Mouse (Mus musculus) adrenal gland, postnatal 4 days (tissue): Measurements from ENCODE around the gene Ramp1. TPM values are rescaled to one million over a fixed set of nuclear protein-coding genes. Genes with fewer than 3 reads are reported as not detected.

Source experiments
- DNase-seq, 2 experiments: peaks; one replicate each; pipeline ENCODE4 v3.0.0; 2021 to 2022; ENCODE audit warnings: low spot score in 2 of 2, mixed read lengths in 2 of 2
- total RNA-seq, 2 experiments: library from RNA; stranded (reverse); gene quantifications; 2 replicates each; pipeline ENCODE4 v1.2.3; 2021

Gene Ramp1
- total RNA-seq, 2 experiments from 2014 or later: 10.0 to 12.2 TPM

- DNase-seq: no peak
Measured at GRCm38 (mm10) chr1:91193680-91194079, 14.1 kb downstream of the Ramp1 start.

GRCm38 (mm10) chr1:91199793-91200192 is 20.2 kb downstream of the Ramp1 start:
- DNase-seq: no peak

DNA sequence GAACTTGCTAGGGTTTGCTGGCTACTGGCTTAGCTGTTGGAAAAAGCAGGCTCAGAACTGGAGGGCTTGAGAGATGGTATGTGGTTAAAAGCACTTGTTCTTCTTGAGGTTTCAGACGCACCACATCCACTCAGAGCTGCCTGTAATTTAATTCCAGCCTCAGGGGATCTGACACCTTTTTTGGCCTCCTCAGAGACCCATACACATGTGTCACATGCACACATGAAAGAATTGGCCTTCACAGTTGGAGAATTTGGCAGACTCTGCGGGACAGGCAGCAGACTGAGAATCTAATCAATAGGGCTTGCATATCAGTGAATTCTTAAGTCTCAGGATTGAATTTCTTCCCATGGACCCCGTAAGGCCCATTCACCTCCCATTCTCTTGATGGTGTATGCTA is 21.5 kb downstream of the Ramp1 start:
- no peak for DNase-seq

GRCm38 (mm10) chr1:91204221-91204765 is 24.7 kb downstream of the Ramp1 start:
- no peak for DNase-seq

GRCm38 (mm10) chr1:91205651-91206050 is 26.0 kb downstream of the Ramp1 start:
- no peak for DNase-seq

GRCm38 (mm10) chr1:91206336-91206735 is 26.7 kb downstream of the Ramp1 start:
- no peak for DNase-seq

GRCm38 (mm10) chr1:91206873-91207272 is 27.3 kb downstream of the Ramp1 start:
- DNase-seq: no peak

GRCm38 (mm10) chr1:91207334-91208074 is 27.9 kb downstream of the Ramp1 start:
- no peak for DNase-seq

DNA sequence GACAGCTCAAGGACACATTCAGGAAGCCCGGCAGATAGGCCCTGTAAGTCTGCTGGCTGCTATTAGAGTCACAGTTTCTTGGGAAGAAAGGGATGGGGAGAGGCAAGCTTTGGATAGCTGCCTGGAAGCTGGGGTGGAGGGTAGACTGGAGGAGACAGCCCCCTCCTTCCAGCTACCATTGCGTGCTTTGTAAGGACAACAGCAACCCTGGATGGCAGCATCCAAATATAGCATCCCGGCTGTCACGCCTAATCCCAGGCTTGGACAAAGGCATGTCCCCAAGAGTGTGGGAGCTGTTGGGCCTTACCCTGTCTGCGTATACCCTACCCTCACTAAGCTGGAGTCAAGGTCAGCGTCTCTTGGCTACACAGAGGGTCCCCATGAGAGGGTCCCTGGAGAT is 29.7 kb downstream of the Ramp1 start:
- no peak for DNase-seq

- DNase-seq: peak in 1 of 2 experiments; percentile 19
Measured at GRCm38 (mm10) chr1:91209785-91210184, 30.2 kb downstream of the Ramp1 start.

- no peak for DNase-seq
Measured at GRCm38 (mm10) chr1:91211099-91211498, 31.5 kb downstream of the Ramp1 start.

DNA sequence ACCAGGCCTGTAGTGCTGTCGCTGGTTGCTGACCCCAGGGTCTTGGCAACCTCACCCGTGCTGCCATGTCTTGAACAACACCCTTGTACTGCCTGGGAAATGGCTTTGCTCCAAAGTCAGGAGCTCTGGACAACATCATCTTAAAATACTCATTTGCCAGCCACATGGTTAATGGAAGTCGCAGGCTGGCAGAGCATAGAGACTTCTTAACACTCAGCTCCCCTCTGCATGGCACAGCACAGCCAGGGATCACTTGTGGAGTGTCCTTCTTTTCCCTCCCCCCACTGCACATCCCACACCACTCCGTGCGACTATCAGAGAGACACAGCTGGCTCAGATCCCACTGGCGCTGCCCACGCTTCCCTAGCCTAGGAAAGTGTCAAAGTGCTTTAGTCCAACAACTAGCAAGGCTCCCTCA is 32.0 kb downstream of the Ramp1 start:
- DNase-seq: no peak

- DNase-seq: no peak
Measured at GRCm38 (mm10) chr1:91215264-91215663, 35.6 kb downstream of the Ramp1 start.

- DNase-seq: no peak
Measured at GRCm38 (mm10) chr1:91215981-91216380, 36.4 kb downstream of the Ramp1 start.

- no peak for DNase-seq
Measured at GRCm38 (mm10) chr1:91216504-91217267, 37.1 kb downstream of the Ramp1 start.

GRCm38 (mm10) chr1:91219641-91220321 is 40.2 kb downstream of the Ramp1 start:
- no peak for DNase-seq

- DNase-seq: no peak
Measured at GRCm38 (mm10) chr1:91220322-91220672, 40.7 kb downstream of the Ramp1 start.

DNA sequence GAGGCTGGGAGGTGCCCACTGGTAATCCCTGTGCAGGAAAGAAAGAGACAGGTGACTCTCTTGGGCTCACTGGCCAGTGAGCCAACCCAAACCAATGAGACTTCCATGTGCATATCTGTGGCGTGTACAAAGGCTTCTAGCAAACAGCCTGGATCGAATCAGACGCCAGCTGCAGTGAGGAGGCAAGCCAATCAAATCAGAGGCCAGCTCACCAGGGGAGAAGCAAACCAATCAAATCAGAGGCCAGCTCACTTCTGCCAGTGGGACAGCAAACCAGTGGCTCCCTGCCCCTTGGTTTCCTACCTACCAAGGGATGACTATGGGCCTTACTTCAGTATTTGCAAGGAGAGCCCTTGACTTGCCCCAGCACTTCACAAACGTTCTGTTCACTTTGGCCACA is 46.9 kb downstream of the Ramp1 start:
- no peak for DNase-seq

DNA sequence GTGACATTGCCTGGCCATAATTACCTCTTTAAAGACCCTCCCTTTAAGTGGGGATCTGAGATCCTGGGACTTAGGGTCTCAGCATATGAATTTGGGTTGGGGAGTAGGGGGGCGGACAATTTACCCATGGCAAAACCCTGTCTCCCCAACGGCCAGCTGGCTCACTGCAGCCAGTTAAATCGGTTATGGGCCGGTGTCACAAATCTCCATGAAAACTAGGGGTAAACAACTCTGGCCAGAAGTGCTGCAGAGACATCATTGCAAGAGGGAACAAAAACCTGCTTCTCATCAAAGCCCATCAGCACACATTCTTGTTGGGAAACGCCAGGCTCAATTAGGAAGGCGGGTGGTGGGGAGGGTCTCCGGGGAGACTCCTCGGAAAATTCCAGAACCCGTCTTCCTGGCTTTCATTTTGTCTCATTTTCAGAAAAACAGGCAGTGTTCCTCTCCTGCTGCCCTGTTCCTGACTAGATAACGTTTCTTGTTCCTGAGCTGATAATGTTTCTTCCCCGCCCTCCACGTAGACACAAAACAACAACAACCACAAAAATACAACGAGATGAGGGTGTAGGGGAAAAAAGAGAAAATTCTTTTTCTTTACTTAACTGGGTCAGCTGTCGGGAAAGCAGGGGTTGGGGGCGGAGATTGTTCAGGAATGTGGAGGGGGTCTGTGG is 47.9 kb downstream of the Ramp1 start:
- DNase-seq: no peak

GRCm38 (mm10) chr1:91231142-91231541 is 51.5 kb downstream of the Ramp1 start:
- DNase-seq: no peak

DNA sequence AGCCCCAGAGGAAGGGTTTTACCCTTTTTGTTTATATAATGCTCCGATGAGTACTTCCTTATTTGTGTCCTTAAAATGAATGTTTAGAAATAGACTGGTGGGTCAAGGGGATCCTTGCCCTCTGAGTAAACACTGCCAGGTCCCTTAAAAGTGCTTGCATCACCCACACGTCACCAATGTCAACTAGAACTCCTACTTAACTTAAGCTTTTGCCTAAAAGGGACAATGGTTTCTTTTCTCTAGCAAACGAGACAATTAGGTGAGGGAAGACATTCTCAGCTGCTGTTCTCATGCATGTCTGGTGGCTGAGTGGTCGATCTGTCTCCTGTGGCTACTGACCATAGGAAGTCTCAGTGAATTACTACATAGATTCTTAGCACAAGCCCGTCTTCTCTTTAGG is 52.3 kb downstream of the Ramp1 start:
- DNase-seq: no peak
